Mouse (Mus musculus) neural tube, embryonic 12.5 days (tissue): ENCODE data around the gene Hsd17b6. TPM values are rescaled to one million over a fixed set of nuclear protein-coding genes. Genes with fewer than 3 reads are reported as not detected.
"Not testable (repeated sequence)": the region's sequence is repeated elsewhere in the genome, so short reads cannot be mapped to it uniquely, and the experiment has no call there.

Experiments used
- ATAC-seq: fragments of 200-750 bp; cut with Nextera tagmentation; 2 replicates; pipeline ENCODE4 v1.8.0; 2017; ENCODE audit warnings: low read depth, mild to moderate bottlenecking, moderate TSS enrichment, moderate library complexity; ENCODE audit not compliant: low FRiP score
- H3K27ac ChIP-seq: fragments of 300-500 bp; sonication (generic); 2 replicates; pipeline ENCODE4 v1.5.1; 2016
- H3K27me3 ChIP-seq: fragments of 300-500 bp; sonication (generic); replicated peaks from 2 replicates; pipeline ENCODE4 v1.6.1; 2016; ENCODE audit warnings: mild to moderate bottlenecking
- H3K36me3 ChIP-seq: fragments of 300-500 bp; sonication (generic); 2 replicates; pipeline ENCODE4 v1.6.1; 2016; ENCODE audit warnings: mild to moderate bottlenecking
- H3K4me1 ChIP-seq: fragments of 300-500 bp; sonication (generic); 2 replicates; pipeline ENCODE4 v1.6.1; 2016
- H3K4me2 ChIP-seq: fragments of 300-500 bp; sonication (generic); replicated peaks from 2 replicates; pipeline ENCODE4 v1.6.1; 2016; ENCODE audit warnings: mild to moderate bottlenecking
- H3K4me3 ChIP-seq: fragments of 300-500 bp; sonication (generic); 2 replicates; pipeline ENCODE4 v1.5.1; 2016
- H3K9ac ChIP-seq: fragments of 300-500 bp; sonication (generic); 2 replicates; pipeline ENCODE4 v1.6.1; 2016; ENCODE audit warnings: mild to moderate bottlenecking
- H3K9me3 ChIP-seq: fragments of 300-500 bp; sonication (generic); 2 replicates; pipeline ENCODE4 v1.6.1; 2016; ENCODE audit warnings: mild to moderate bottlenecking
- WGBS: fragments of 180-500 bp; shearing (Covaris S2); methylation state at CpG from one replicate; pipeline ENCODE4 v1.1.7; 2016; 5-methylcytosine and 5-hydroxymethylcytosine counted together
- polyA plus RNA-seq: library from polyadenylated mRNA; unstranded; fragments of >200 nt; fragmentation: Nextera tagmentation; extraction: Ambion mirVana; gene quantifications from 2 replicates; pipeline ENCODE4 v1.2.1, GENCODE M21; 2016

The Hsd17b6 gene
- not detected in 2 replicates for polyA plus RNA-seq

DNA sequence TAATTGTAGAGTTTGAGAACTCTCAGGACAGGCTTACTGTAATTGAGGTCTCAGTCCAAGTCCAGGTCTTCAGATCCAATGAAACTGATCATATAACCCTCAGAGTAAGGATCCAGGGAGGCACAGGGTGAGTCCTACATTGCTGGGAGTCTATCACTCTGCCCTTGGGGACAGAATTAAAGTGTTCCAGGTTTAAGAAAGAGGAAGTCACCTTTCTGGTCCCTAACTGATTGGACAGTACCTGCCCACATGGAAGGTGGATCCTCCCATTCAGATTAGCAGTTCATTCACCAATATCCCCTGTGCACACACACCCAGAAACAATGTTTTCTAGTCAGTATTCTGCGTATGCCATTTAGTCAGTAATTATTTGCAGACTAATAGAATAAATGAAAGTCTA, at the start of gene Hsd17b6:
Gene Hsd17b6, minus strand, starts transcription at position 166 of the 400 bp plus-strand sequence.
- Histone ChIP-seq H3K4me3 (no peak within 1 kb of the TSS), H3K4me2 (no peak within 1 kb of the TSS)
- WGBS: 93% methylated on average over 1 of the region's 1 CpGs

DNA sequence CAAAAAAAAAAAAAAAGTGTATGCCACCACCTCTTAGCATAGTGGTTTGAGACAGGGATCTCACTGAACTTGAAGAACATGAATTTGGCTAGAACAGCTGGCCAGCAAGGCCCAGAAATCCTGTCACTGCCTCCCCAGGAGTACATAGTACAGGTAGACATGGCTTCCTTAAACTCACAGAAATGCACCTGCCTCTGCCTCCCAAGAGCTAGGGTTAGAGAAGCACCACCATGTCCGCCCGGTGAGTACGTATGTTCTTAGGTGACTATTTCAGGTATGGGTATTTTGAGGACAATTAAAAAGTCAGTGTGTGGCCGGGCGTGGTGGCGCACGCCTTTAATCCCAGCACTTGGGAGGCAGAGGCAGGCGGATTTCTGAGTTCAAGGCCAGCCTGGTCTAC, 45.6 kb upstream of the Hsd17b6 start:
- no peak for ATAC-seq
- H3K4me1 ChIP-seq: peaks cover 6% of the 10 kb centered on the region; the same call in 1 of the 2 replicates
- H3K36me3 ChIP-seq: peaks cover 34% of the 10 kb centered on the region
- 95% methylated on average over 8 of the region's 8 CpGs for WGBS
- no peak overlapping the region for H3K27ac ChIP-seq
- H3K4me3 ChIP-seq: no peak overlapping the region
- H3K9ac ChIP-seq: no peak overlapping the region
- H3K4me2 ChIP-seq: no peak overlapping the region
- H3K9me3 ChIP-seq: no peaks in the 10 kb centered on the region
- H3K27me3 ChIP-seq: no peaks in the 10 kb centered on the region

More for the DNA sequence above, at the start of gene Hsd17b6:
- Histone ChIP-seq H3K27ac (no peak within 1 kb of the TSS), H3K4me1 (no peaks in the 10 kb centered on the region), H3K36me3 (no peaks in the 10 kb centered on the region), H3K27me3 (no peaks in the 10 kb centered on the region), H3K9ac (no peak within 1 kb of the TSS), H3K9me3 (no peaks in the 10 kb centered on the region)
- no peak for ATAC-seq

DNA sequence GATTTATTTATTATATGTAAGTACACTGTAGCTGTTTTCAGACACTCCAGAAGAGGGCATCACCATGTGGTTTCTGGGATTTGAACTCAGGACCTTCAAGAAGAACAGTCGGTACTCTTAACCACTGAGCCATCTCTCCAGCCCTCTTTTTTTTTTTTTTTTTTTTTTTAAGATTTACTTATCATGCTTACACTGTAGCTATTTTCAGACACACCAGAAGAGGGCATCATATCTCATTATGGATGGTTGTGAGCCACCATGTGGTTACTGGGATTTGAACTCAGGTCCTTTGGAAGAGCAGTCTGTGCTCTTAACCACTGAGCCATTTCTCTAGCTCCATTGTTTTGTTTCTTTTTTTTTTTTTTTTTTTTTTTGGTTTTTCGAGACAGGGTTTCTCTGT, 44.7 kb upstream of the Hsd17b6 start:
- 100% methylated on average over 1 of the region's 2 CpGs for WGBS
- H3K27ac ChIP-seq, H3K9me3 ChIP-seq, H3K4me2 ChIP-seq, H3K4me3 ChIP-seq, H3K27me3 ChIP-seq, H3K4me1 ChIP-seq, H3K9ac ChIP-seq, ATAC-seq: not testable (repeated sequence)
- H3K36me3 ChIP-seq: peaks cover 41% of the 10 kb centered on the region

DNA sequence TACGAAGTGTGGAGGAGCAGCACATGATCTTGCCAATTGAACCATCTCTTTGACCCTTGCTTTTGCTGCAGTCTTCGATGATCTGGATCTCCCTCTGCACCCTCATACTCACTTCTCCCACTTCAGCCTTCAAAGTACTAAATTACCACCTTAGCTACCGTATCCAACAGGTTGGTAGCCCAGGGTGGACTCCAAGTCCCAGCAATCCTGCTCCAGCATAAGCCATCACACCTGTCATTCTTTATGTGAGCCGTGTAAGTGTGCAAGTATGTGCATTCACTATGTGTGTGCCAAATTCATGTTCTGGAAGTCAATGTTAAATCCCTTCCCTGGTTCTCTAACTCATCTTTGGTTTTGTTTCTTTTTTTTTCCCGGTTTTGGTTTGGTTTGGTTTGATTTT, 44.2 kb upstream of the Hsd17b6 start:
- Histone ChIP-seq H3K9ac (no peak overlapping the region), H3K4me2 (no peak overlapping the region), H3K4me1 (no peaks in the 10 kb centered on the region), H3K27ac (no peak overlapping the region), H3K4me3 (no peak overlapping the region), H3K9me3 (no peaks in the 10 kb centered on the region), H3K27me3 (no peaks in the 10 kb centered on the region), H3K36me3 (peaks cover 46% of the 10 kb centered on the region)
- ATAC-seq: no peak
- 94% methylated on average over 5 of the region's 5 CpGs for WGBS

DNA sequence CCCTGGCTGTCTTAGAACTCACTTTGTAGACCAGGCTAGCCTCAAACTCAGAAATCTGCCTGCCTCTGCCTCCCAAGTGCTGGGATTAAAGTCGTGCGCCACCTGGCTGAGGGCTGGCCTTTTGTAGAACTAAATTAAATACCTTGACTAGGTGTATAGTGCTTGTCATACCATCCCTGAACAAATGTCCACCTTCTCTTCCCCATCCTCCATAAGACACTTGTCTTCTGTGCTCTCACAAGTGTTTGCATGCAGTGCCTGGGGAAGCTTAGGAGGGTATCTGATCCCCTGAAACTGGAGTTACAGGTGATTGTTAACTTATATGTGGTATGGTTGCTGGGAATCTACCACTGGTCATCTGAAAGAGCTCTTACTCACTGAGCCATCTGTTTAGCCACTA, 42.9 kb upstream of the Hsd17b6 start:
- Histone ChIP-seq H3K9ac (no peak overlapping the region), H3K4me3 (no peak overlapping the region), H3K36me3 (peaks cover 58% of the 10 kb centered on the region), H3K4me1 (no peaks in the 10 kb centered on the region), H3K27ac (no peak overlapping the region), H3K4me2 (no peak overlapping the region), H3K9me3 (no peaks in the 10 kb centered on the region), H3K27me3 (no peaks in the 10 kb centered on the region)
- ATAC-seq: no peak
- WGBS: 82% methylated on average over 2 of the region's 2 CpGs

DNA sequence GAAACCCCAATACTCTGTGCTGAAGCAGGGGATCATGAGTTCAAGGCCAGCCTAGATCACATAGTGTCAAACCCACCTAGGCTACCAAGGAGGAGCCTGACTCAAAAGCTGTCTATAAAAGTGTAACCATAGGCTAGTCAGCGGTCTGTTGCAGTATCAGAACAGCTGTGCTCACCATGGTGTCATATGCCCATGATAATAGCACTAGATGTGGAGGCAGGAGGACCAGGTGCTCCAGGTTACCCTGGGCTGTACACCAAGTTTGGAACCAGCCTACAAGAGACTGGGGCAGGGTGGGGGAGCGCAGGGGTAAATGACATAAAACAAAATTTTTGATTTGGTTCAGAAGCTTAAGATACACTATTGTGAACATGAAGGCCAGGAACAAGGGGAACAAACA, 42.3 kb upstream of the Hsd17b6 start:
- H3K9ac ChIP-seq: no peak overlapping the region
- H3K27ac ChIP-seq: no peak overlapping the region
- H3K4me1 ChIP-seq: no peaks in the 10 kb centered on the region
- ATAC-seq: 0 out of 2 replicates have a peak, but pooled peaks have one; percentile 37
- no peak overlapping the region for H3K4me2 ChIP-seq
- 91% methylated on average over 2 of the region's 2 CpGs for WGBS
- no peak overlapping the region for H3K4me3 ChIP-seq
- no peaks in the 10 kb centered on the region for H3K9me3 ChIP-seq
- no peaks in the 10 kb centered on the region for H3K27me3 ChIP-seq
- H3K36me3 ChIP-seq: peaks cover 64% of the 10 kb centered on the region

DNA sequence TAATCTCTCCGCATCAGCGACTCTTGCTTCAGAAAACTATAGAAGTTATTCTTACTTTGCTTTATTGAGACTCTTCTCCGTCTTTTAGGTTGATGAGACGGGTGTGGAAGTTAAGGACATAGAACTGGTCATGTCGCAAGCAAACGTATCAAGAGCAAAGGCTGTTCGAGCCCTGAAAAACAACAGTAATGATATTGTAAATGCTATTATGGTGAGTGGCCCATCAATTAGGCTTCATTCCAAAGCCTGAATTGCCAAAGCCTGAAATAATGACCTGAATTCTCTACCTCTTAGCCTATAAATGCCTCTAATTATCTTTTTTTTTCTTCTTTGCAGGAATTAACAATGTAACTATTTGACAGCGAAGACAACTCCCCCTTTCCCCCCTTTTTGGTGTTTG, 40.7 kb upstream of the Hsd17b6 start:
- Histone ChIP-seq H3K4me1 (peaks cover 10% of the 10 kb centered on the region), H3K27ac (no peak overlapping the region), H3K36me3 (peaks cover 79% of the 10 kb centered on the region), H3K4me3 (no peak overlapping the region), H3K9ac (no peak overlapping the region), H3K4me2 (no peak overlapping the region), H3K9me3 (no peaks in the 10 kb centered on the region), H3K27me3 (no peaks in the 10 kb centered on the region)
- no peak for ATAC-seq
- 95% methylated on average over 8 of the region's 8 CpGs for WGBS

DNA sequence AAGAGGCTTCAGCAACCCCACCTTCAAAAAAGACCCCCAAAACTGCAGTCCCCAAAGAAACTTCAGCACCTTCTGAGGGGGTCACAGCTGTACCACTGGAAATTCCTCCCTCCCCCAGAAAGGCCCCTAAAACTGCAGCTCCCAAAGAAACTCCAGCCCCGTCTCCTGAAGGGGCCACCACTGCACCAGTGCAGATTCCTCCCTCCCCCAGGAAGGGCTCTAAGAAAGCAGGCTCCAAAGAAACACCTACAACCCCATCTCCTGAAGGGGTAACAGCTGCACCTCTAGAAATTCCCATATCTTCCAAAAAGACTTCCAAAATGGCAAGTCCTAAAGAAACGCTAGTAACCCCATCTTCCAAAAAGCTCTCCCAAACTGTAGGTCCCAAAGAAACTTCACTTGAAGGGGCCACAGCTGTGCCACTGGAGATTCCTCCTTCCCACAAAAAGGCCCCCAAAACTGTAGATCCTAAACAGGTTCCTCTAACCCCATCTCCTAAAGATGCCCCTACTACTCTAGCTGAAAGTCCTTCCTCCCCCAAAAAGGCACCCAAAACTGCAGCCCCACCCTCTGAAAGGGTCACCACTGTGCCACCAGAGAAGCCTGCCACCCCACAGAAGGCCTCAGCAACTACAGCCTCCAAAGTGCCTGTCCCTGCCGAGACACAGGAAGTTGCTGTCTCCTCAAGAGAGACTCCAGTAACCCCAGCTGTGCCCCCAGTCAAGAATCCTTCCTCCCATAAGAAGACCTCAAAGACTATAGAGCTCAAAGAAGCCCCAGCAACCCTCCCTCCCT, 35.8 kb upstream of the Hsd17b6 start:
- no peaks in the 10 kb centered on the region for H3K9me3 ChIP-seq
- WGBS: 79% methylated on average over 3 of the region's 3 CpGs
- no peak overlapping the region for H3K4me2 ChIP-seq
- H3K4me1 ChIP-seq: peaks cover 27% of the 10 kb centered on the region
- no peak overlapping the region for H3K9ac ChIP-seq
- no peak overlapping the region for H3K27ac ChIP-seq
- no peak for ATAC-seq
- peaks cover 87% of the 10 kb centered on the region for H3K36me3 ChIP-seq
- H3K27me3 ChIP-seq: no peaks in the 10 kb centered on the region
- no peak overlapping the region for H3K4me3 ChIP-seq

DNA sequence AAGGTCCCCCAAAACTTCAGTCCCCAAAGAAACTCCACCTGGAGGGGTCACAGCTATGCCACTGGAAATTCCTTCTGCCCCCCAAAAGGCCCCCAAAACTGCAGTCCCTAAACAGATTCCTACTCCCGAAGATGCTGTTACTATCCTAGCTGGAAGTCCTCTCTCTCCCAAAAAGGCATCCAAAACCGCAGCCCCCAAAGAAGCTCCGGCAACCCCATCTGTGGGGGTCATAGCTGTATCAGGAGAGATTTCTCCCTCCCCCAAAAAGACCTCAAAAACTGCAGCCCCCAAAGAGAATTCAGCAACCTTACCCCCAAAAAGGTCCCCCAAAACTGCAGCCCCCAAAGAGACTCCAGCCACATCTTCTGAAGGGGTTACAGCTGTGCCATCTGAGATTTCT, 35.1 kb upstream of the Hsd17b6 start:
- H3K4me2 ChIP-seq: no peak overlapping the region
- H3K27me3 ChIP-seq: no peaks in the 10 kb centered on the region
- H3K9me3 ChIP-seq: no peaks in the 10 kb centered on the region
- 96% methylated on average over 3 of the region's 3 CpGs for WGBS
- no peak overlapping the region for H3K27ac ChIP-seq
- ATAC-seq: no peak
- peaks cover 82% of the 10 kb centered on the region for H3K36me3 ChIP-seq
- H3K9ac ChIP-seq: no peak overlapping the region
- H3K4me1 ChIP-seq: peaks cover 32% of the 10 kb centered on the region
- H3K4me3 ChIP-seq: no peak overlapping the region

DNA sequence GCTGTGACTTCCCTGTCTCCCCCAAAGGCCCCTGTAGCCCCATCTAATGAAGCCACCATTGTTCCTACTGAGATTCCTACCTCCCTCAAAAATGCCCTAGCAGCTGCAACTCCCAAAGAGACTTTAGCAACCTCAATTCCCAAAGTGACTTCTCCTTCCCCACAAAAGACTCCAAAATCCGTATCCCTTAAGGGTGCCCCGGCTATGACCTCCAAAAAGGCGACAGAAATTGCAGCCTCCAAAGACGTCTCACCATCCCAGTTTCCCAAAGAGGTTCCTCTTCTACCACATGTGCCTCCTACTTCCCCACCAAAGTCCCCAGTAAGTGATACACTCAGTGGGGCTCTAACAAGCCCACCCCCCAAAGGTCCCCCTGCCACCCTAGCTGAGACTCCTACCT, 34.2 kb upstream of the Hsd17b6 start:
- Histone ChIP-seq H3K4me3 (no peak overlapping the region), H3K4me2 (no peak overlapping the region), H3K36me3 (peaks cover 76% of the 10 kb centered on the region), H3K27ac (no peak overlapping the region), H3K4me1 (peaks cover 41% of the 10 kb centered on the region), H3K9ac (no peak overlapping the region), H3K27me3 (no peaks in the 10 kb centered on the region), H3K9me3 (no peaks in the 10 kb centered on the region)
- 83% methylated on average over 4 of the region's 4 CpGs for WGBS
- ATAC-seq: no peak

DNA sequence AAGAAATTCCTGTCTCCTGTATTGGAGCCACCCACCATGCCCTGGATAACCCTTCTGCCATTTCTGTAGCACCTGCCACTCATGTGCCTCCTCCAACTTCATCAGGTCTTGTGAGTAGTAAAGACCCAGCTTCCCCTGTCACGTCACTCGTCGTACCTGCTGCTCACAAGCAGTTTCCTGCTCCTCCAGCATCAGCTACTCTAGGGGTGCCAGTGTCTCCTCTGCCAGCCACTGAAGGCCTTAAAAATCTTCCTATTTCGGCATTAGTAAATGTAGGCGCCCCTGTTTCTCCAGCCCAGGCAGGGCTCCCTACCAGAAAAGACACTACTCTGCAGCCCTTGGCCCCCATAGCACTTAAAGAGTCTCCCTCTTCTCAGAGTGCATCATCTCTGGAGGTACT, 32.9 kb upstream of the Hsd17b6 start:
- no peak overlapping the region for H3K4me3 ChIP-seq
- WGBS: 94% methylated on average over 5 of the region's 5 CpGs
- no peaks in the 10 kb centered on the region for H3K27me3 ChIP-seq
- H3K27ac ChIP-seq: no peak overlapping the region
- H3K9ac ChIP-seq: no peak overlapping the region
- H3K4me1 ChIP-seq: peaks cover 41% of the 10 kb centered on the region
- H3K36me3 ChIP-seq: peaks cover 62% of the 10 kb centered on the region
- no peak for ATAC-seq
- H3K4me2 ChIP-seq: no peak overlapping the region
- no peaks in the 10 kb centered on the region for H3K9me3 ChIP-seq

DNA sequence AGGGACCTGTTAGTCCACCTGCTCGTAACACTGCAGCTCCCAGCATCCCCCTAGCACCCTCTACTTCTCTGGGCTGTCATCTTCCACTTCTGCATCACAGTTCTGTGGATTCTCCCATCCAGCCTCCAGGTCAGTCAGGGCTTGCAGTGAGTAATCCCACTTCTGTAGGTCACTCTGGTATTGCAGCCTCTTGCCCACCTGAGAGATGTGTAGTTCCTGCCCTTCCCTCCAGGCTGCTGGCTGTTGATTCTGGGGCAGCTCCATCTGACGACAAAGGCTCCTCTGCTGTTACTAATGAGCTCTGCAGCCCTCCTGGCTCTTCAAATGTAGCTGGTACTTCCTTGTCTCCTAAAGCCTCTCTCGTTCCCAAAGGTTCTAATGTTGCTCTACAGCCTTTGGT, 32.4 kb upstream of the Hsd17b6 start:
- WGBS: 74% methylated on average over 3 of the region's 3 CpGs
- Histone ChIP-seq H3K9ac (no peak overlapping the region), H3K4me1 (peaks cover 43% of the 10 kb centered on the region)

DNA sequence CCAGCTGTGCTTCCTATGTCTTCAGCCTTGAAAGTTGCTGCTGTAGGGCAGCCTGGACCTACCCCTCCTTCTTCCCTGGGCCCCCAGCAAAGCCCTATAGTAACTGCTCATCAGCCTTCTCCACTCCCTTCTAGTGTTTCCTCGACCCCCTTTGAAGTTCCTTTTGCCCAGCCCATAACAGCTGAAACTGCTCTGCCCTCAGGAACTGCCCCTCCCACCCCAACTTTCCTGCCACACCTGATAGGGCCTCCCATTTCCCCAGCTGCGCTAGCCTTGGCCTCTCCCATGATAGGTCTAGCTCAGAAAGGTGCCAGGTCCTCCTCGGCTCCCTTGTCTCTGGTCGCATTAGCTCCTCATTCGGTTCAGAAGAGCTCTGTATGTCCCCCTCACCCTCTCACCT, 31.8 kb upstream of the Hsd17b6 start:
- no peak for ATAC-seq
- Histone ChIP-seq H3K4me2 (no peak overlapping the region; the same call in 1 of the 2 replicates), H3K9me3 (no peaks in the 10 kb centered on the region), H3K4me3 (no peak overlapping the region), H3K27me3 (no peaks in the 10 kb centered on the region), H3K36me3 (peaks cover 51% of the 10 kb centered on the region), H3K27ac (no peak overlapping the region), H3K4me1 (peaks cover 44% of the 10 kb centered on the region), H3K9ac (no peak overlapping the region)
- 60% methylated on average over 5 of the region's 5 CpGs for WGBS

More for the DNA sequence above, 32.4 kb upstream of the Hsd17b6 start:
- Histone ChIP-seq H3K27ac (no peak overlapping the region), H3K36me3 (peaks cover 58% of the 10 kb centered on the region), H3K27me3 (no peaks in the 10 kb centered on the region), H3K4me2 (no peak overlapping the region), H3K9me3 (no peaks in the 10 kb centered on the region), H3K4me3 (no peak overlapping the region)
- no peak for ATAC-seq
